In the genomic region with DNA sequence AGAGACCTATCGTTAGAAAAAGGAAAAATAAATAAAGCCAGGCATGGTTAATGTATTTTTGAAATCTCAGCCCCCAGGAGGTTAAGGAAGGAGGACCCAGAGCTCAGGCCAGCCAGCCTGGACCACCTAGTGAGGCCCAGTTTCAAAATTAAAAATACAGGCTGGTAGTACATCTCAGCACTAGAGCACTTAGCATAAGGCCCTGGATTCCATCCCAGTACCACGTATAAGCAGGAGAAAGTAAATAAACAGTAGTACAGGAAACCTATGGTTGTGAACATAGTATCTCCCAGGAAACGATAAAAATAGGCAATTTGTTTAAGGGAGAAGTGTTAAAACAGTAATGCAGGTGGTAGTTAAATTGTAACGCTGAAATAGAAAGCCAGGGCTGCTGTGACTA, we compare ENCODE assay signal across 10 mouse cellular contexts. TPM values are rescaled to one million over a fixed set of nuclear protein-coding genes. Genes with fewer than 3 reads are reported as not detected.
DNase-seq lines count a peak whose midpoint lies in the region; ATAC-seq and TF ChIP-seq lines count a peak whose summit lies in the region.
"Had no signal": no experiment of that assay in that cellular context is flagged by ENCODE, and none has a peak within 500 bp of the region (broad histone marks: within the 10 kb centered on the region; RNA-seq: fewer than 3 reads in every experiment).

No protein-coding gene starts in this region.

- no peak for TF ChIP-seq CTCF in thymus, adult 2 months (IDR thresholded peaks at IDR 0.05; ENCODE audit: borderline replicate concordance, control insufficient read depth, extremely low read depth, insufficient read depth, low read length, poor library complexity)

- H3K9ac ChIP-seq in liver, embryonic 12.5 days = peak overlapping the region; percentile 73

- H3K4me2 ChIP-seq in liver, embryonic 12.5 days = peak overlapping the region; percentile 99

- WGBS in thymus, adult 2 months = 26% methylated on average over 4 of the region's 4 CpGs
- 39% methylated on average over 4 of the region's 4 CpGs for WGBS in liver, embryonic 12.5 days (ENCODE audit: insufficient replicate concordance)

- peaks cover 4% of the 10 kb centered on the region for H3K9me3 ChIP-seq in erythroblast, embryonic 14.5 days (ENCODE audit: control insufficient read depth, low read length)
- H3K9me3 ChIP-seq in liver, embryonic 12.5 days (replicated peaks) = no peaks in the 10 kb centered on the region

- peaks cover 22% of the 10 kb centered on the region for H3K36me3 ChIP-seq in erythroblast, embryonic 14.5 days (ENCODE audit: control insufficient read depth)
- 0 out of 2 replicates have a peak, but pooled peaks cover 6% of the 10 kb centered on the region for H3K36me3 ChIP-seq in thymus, adult 2 months (ENCODE audit: control insufficient read depth, insufficient read depth, low read length)
- H3K36me3 ChIP-seq in liver, embryonic 12.5 days = peaks cover 28% of the 10 kb centered on the region

- H3K27ac ChIP-seq in thymus, adult 2 months (ENCODE audit: control insufficient read depth, insufficient read depth, low read length) = peak overlapping the region; percentile 65
- peak overlapping the region; percentile 86 for H3K27ac ChIP-seq in liver, embryonic 12.5 days

- ATAC-seq in erythroblast, adult 5-6 weeks (replicated peaks; ENCODE audit: low FRiP score, poor library complexity, severe bottlenecking) = no peak
- no peak for ATAC-seq in liver, embryonic 12.5 days

- H3K4me1 ChIP-seq in erythroblast, embryonic 14.5 days (ENCODE audit: control insufficient read depth) = peaks cover 65% of the 10 kb centered on the region
- H3K4me1 ChIP-seq in thymus, adult 2 months (replicated peaks; ENCODE audit: control insufficient read depth, insufficient read depth, low read length) = peaks cover 40% of the 10 kb centered on the region
- peaks cover 66% of the 10 kb centered on the region for H3K4me1 ChIP-seq in liver, embryonic 12.5 days

- H3K4me3 ChIP-seq in erythroblast, embryonic 14.5 days (replicated peaks) = peak overlapping the region; percentile 68
- no peak overlapping the region for H3K4me3 ChIP-seq in thymus, adult 2 months (ENCODE audit: control insufficient read depth, insufficient read depth, low read length)
- H3K4me3 ChIP-seq in liver, embryonic 12.5 days = peak overlapping the region; percentile 58; the same call in 1 of the 2 replicates

- TF ChIP-seq POLR2A in thymus, adult 2 months (IDR thresholded peaks at IDR 0.05; ENCODE audit: control insufficient read depth, extremely low read depth, insufficient read depth, low read length, poor library complexity) = no peak

- no peaks in the 10 kb centered on the region for H3K27me3 ChIP-seq in erythroblast, embryonic 14.5 days (ENCODE audit: control insufficient read depth)
- no peaks in the 10 kb centered on the region for H3K27me3 ChIP-seq in thymus, adult 2 months (ENCODE audit: control insufficient read depth, insufficient read depth, low read length)
- H3K27me3 ChIP-seq in liver, embryonic 12.5 days (replicated peaks) = no peaks in the 10 kb centered on the region

- no peak for DNase-seq in thymus, adult 2 months
- no peak for DNase-seq in thymus, postnatal 0 days (ENCODE audit: low spot score)
- DNase-seq in embryo, embryonic 10 days (ENCODE audit: low spot score) = no peak
- DNase-seq in left cerebral cortex, adult 11 months (ENCODE audit: low spot score) = no peak
- DNase-seq in thymus, postnatal 10 days (ENCODE audit: low spot score in 2 of 2) = no peak

RNA-seq across cellular contexts. Expression of a gene that starts 1.7 kb away (rescaled TPM):
- polyA plus RNA-seq in erythroblast, embryonic 14.5 days (2012) = 5.0 and 5.5 TPM in 2 replicates
- total RNA-seq in erythroblast, adult 5-6 weeks (2015; ENCODE audit: low replicate concordance) = 5.6 and 7.3 TPM in 2 replicates
- 0.77 and 3.9 TPM in 2 replicates for total RNA-seq in erythroblast, adult 5-6 weeks (2017; ENCODE audit: low replicate concordance)
- 67.2 and 76.3 TPM in 2 replicates for polyA plus RNA-seq in thymus, adult 2 months (2012; rRNA removed)
- polyA plus RNA-seq in thymus, postnatal 0 days (2015; fragmentation: Nextera tagmentation; extraction: Ambion mirVana) = 18.3 and 20.7 TPM in 2 replicates
- polyA plus RNA-seq in liver, embryonic 12.5 days (2016; fragmentation: Nextera tagmentation; extraction: Ambion mirVana) = 20.1 and 22.3 TPM in 2 replicates

RNA-seq across cellular contexts. Expression of a gene that starts 11.1 kb away (rescaled TPM):
- 0.02 TPM in 1 of 2 replicates, not detected in the other for polyA plus RNA-seq in erythroblast, embryonic 14.5 days (2012)
- total RNA-seq in erythroblast, adult 5-6 weeks (2015; ENCODE audit: low replicate concordance) = not detected in 2 replicates
- 0.43 TPM in 1 of 2 replicates, not detected in the other for total RNA-seq in erythroblast, adult 5-6 weeks (2017; ENCODE audit: low replicate concordance)
- polyA plus RNA-seq in thymus, adult 2 months (2012; rRNA removed) = 3.6 and 5.0 TPM in 2 replicates
- 5.5 and 5.9 TPM in 2 replicates for polyA plus RNA-seq in thymus, postnatal 0 days (2015; fragmentation: Nextera tagmentation; extraction: Ambion mirVana)
- 1.3 and 1.7 TPM in 2 replicates for polyA plus RNA-seq in liver, embryonic 12.5 days (2016; fragmentation: Nextera tagmentation; extraction: Ambion mirVana)

RNA-seq across cellular contexts. Expression of a gene that starts 14.9 kb away (rescaled TPM):
- not detected in 2 replicates for polyA plus RNA-seq in erythroblast, embryonic 14.5 days (2012)
- total RNA-seq in erythroblast, adult 5-6 weeks (2015; ENCODE audit: low replicate concordance) = not detected in 2 replicates
- total RNA-seq in erythroblast, adult 5-6 weeks (2017; ENCODE audit: low replicate concordance) = not detected in 2 replicates
- polyA plus RNA-seq in thymus, adult 2 months (2012; rRNA removed) = 0.12 TPM in 1 of 2 replicates, not detected in the other
- polyA plus RNA-seq in thymus, postnatal 0 days (2015; fragmentation: Nextera tagmentation; extraction: Ambion mirVana) = not detected in 2 replicates
- polyA plus RNA-seq in liver, embryonic 12.5 days (2016; fragmentation: Nextera tagmentation; extraction: Ambion mirVana) = not detected in 2 replicates
- total RNA-seq: common myeloid progenitor, adult 5-6 weeks had no signal
- polyA plus RNA-seq: C2C12 had no signal

RNA-seq across cellular contexts. Expression of a gene that starts 21.2 kb away (rescaled TPM):
- polyA plus RNA-seq in erythroblast, embryonic 14.5 days (2012) = 0.05 and 0.07 TPM in 2 replicates
- total RNA-seq in erythroblast, adult 5-6 weeks (2015; ENCODE audit: low replicate concordance) = not detected in 2 replicates
- not detected in 2 replicates for total RNA-seq in erythroblast, adult 5-6 weeks (2017; ENCODE audit: low replicate concordance)
- polyA plus RNA-seq in thymus, adult 2 months (2012; rRNA removed) = 0.51 and 0.69 TPM in 2 replicates
- polyA plus RNA-seq in thymus, postnatal 0 days (2015; fragmentation: Nextera tagmentation; extraction: Ambion mirVana) = 0.23 and 0.47 TPM in 2 replicates
- 25.3 and 26.6 TPM in 2 replicates for polyA plus RNA-seq in liver, embryonic 12.5 days (2016; fragmentation: Nextera tagmentation; extraction: Ambion mirVana)

RNA-seq across cellular contexts. Expression of a gene that starts 22.1 kb away (rescaled TPM):
- polyA plus RNA-seq in erythroblast, embryonic 14.5 days (2012) = 21.6 and 22.6 TPM in 2 replicates
- total RNA-seq in erythroblast, adult 5-6 weeks (2015; ENCODE audit: low replicate concordance) = 15.2 and 35.9 TPM in 2 replicates
- 7.8 and 21.0 TPM in 2 replicates for total RNA-seq in erythroblast, adult 5-6 weeks (2017; ENCODE audit: low replicate concordance)
- 150 and 189 TPM in 2 replicates for polyA plus RNA-seq in thymus, adult 2 months (2012; rRNA removed)
- polyA plus RNA-seq in thymus, postnatal 0 days (2015; fragmentation: Nextera tagmentation; extraction: Ambion mirVana) = 18.5 and 19.6 TPM in 2 replicates
- polyA plus RNA-seq in liver, embryonic 12.5 days (2016; fragmentation: Nextera tagmentation; extraction: Ambion mirVana) = 30.3 and 33.3 TPM in 2 replicates
